Mouse (Mus musculus): ENCODE measurements at regions not wholly inside any gene's neighbourhood (a gene's known extent, or its start where the extent isn't known, plus 50 kb on each side); places are given as distances from the start of the nearest gene placed in this dataset.

GRCm38 (mm10) chr12:92152043-92152921 lies 303.3 kb upstream of the Sel1l start:
- no peak for TF ChIP-seq POLR2AphosphoS2 (IDR thresholded peaks at IDR 0.05; ENCODE audit: insufficient read length, low read depth)
- no peak for TF ChIP-seq USF1 (IDR thresholded peaks at IDR 0.05; ENCODE audit: low read depth)
- TF ChIP-seq E2F4 (IDR thresholded peaks at IDR 0.05; ENCODE audit: insufficient read depth): no peak
- TF ChIP-seq POLR2A (IDR thresholded peaks at IDR 0.05; ENCODE audit: insufficient read length, low read depth): no peak
